Mouse (Mus musculus): ENCODE measurements at regions not wholly inside any gene's neighbourhood (a gene's known extent, or its start where the extent isn't known, plus 50 kb on each side); places are given as distances from the start of the nearest gene placed in this dataset.

DNA sequence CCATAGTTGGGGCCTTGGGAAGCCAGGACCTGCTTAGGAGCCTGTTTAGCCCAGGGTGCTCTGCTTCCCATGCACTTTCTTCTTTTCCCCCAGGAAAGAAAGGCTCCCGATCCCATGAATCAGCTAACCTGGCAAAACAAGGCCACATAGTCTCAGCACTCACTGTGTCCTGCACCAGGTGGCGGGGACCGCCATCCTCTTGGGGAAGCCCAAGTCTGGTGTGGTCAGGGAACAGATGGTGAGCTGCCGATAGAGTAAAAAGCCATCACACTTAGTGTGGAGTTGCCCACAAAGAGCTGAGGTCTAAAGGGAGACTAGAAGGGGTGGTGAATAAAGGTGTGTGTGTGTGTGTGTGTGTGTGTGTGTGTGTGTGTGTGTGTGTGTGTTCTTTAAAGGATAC lies 57.0 kb upstream of the Lrpap1 start:
- no peak for DNase-seq (ENCODE audit: low spot score)

DNA sequence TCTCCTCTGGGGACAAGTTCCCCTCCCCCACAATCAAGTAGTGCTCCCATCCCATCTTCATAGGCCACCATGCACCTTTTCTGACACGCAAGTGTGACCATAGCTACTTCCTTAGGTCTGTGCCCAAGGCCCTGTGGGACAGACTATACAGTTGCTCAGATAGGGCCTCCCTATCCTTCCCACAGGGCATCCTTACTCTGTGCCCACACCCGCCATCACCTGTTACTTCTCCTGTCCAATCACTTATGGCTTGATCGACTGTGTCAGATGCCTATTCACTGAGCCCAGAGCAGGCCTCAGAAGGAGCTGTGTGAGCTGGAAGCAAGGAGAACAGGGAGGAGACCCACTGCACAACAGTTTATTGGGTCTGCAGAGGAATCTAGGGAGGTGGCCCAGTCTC lies 56.6 kb upstream of the Lrpap1 start:
- no peak for DNase-seq (ENCODE audit: low spot score)

- no peak for DNase-seq (ENCODE audit: low spot score)
Measured at GRCm38 (mm10) chr5:35160929-35161815, 55.6 kb upstream of the Lrpap1 start.

GRCm38 (mm10) chr5:35159854-35160253 lies 54.3 kb upstream of the Lrpap1 start:
- no peak for DNase-seq (ENCODE audit: low spot score)

- no peak for DNase-seq (ENCODE audit: low spot score)
Measured at GRCm38 (mm10) chr5:35159178-35159661, 53.7 kb upstream of the Lrpap1 start.

GRCm38 (mm10) chr5:35158346-35159047 lies 52.9 kb upstream of the Lrpap1 start:
- DNase-seq (ENCODE audit: low spot score): peak; percentile 28

DNA sequence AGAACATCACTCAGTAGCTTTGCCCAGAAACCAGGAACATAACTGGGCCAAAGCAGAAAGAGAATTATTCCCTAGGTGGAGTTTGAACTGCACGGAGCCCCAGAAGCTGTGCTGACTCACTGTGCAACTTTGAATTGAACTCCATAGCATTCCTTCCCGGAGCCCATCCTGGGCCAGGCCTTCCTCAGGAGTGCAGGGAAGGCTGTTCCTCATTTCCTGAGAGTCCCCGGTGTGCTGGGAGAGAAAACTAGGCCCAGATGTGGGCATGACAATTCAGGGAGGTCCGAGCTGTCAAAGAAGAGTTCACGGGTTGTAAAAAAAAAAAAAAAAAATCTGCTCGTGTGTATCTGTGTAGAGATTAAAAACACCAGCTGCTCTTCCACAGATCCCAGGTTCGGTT lies 50.8 kb upstream of the Lrpap1 start:
- DNase-seq (ENCODE audit: low spot score): peak; percentile 48

GRCm38 (mm10) chr5:35155717-35156116 lies 50.2 kb upstream of the Lrpap1 start:
- DNase-seq (ENCODE audit: low spot score): no peak
